Mouse (Mus musculus) liver, embryonic 16.5 days (tissue): ENCODE measurements at regions not wholly inside any gene's neighbourhood (a gene's known extent, or its start where the extent isn't known, plus 50 kb on each side); places are given as distances from the start of the nearest gene placed in this dataset.

Experiments
- ATAC-seq: fragments of 200-750 bp; cut with Nextera tagmentation; 2 replicates; pipeline ENCODE4 v1.8.0; 2017; ENCODE audit warnings: low read depth, mild to moderate bottlenecking, moderate number of reproducible peaks, moderate library complexity
- H3K27ac ChIP-seq: fragments of 300-500 bp; sonication (generic); 2 replicates; pipeline ENCODE4 v1.5.1; 2014; ENCODE audit warnings: mild to moderate bottlenecking, low read length
- H3K27me3 ChIP-seq: fragments of 300-500 bp; sonication (generic); 2 replicates; pipeline ENCODE4 v1.6.1; 2014; ENCODE audit warnings: low read depth, low read length, mixed read lengths; ENCODE audit not compliant: control insufficient read depth, insufficient read depth
- H3K36me3 ChIP-seq: fragments of 300-500 bp; sonication (generic); 2 replicates; pipeline ENCODE4 v1.6.1; 2014; ENCODE audit warnings: mild to moderate bottlenecking; ENCODE audit not compliant: control insufficient read depth, insufficient read depth
- H3K4me1 ChIP-seq: fragments of 300-500 bp; sonication (generic); 2 replicates; pipeline ENCODE4 v1.6.1; 2014; ENCODE audit warnings: low read depth, low read length, mixed read lengths; ENCODE audit not compliant: control insufficient read depth
- H3K4me2 ChIP-seq: fragments of 300-500 bp; sonication (generic); 2 replicates; pipeline ENCODE4 v1.6.1; 2014; ENCODE audit warnings: low read depth, low read length, mixed read lengths
- H3K4me3 ChIP-seq: fragments of 300-500 bp; sonication (generic); 2 replicates; pipeline ENCODE4 v1.5.1; 2014; ENCODE audit warnings: low read depth, mild to moderate bottlenecking, low read length
- H3K9ac ChIP-seq: fragments of 300-500 bp; sonication (generic); 2 replicates; pipeline ENCODE4 v1.6.1; 2014; ENCODE audit warnings: low read depth, low read length
- H3K9me3 ChIP-seq: fragments of 300-500 bp; sonication (generic); replicated peaks from 2 replicates; pipeline ENCODE4 v1.6.1; 2016; ENCODE audit warnings: low read length; ENCODE audit not compliant: control insufficient read depth
- WGBS: fragments of 180-500 bp; shearing (Covaris S2); extraction: QIAGEN DNeasy Blood & Tissue Kit; methylation state at CpG from one replicate; pipeline ENCODE4 v1.1.7; 2014; ENCODE audit not compliant: insufficient replicate concordance; 5-methylcytosine and 5-hydroxymethylcytosine counted together

- Histone ChIP-seq H3K9ac (no peak overlapping the region), H3K4me1 (peaks cover 6% of the 10 kb centered on the region; the same call in 1 of the 2 replicates), H3K4me2 (peak overlapping the region; percentile 49), H3K4me3 (peak overlapping the region; percentile 33), H3K27ac (no peak overlapping the region), H3K9me3 (no peaks in the 10 kb centered on the region), H3K36me3 (no peaks in the 10 kb centered on the region), H3K27me3 (peaks cover 26% of the 10 kb centered on the region)
- WGBS: 18% methylated on average over 3 of the region's 3 CpGs
- no peak for ATAC-seq
Measured at GRCm38 (mm10) chr2:71630143-71630463, 83.5 kb upstream of the Dlx2 start.

- H3K36me3 ChIP-seq: no peaks in the 10 kb centered on the region
- peaks cover 19% of the 10 kb centered on the region for H3K27me3 ChIP-seq
- no peaks in the 10 kb centered on the region for H3K9me3 ChIP-seq
- no peak overlapping the region for H3K4me2 ChIP-seq
- ATAC-seq: no peak
- H3K4me3 ChIP-seq: no peak overlapping the region
- 60% methylated on average over 6 of the region's 6 CpGs for WGBS
- peaks cover 3% of the 10 kb centered on the region; the same call in 1 of the 2 replicates for H3K4me1 ChIP-seq
- H3K27ac ChIP-seq: no peak overlapping the region
- no peak overlapping the region for H3K9ac ChIP-seq
Measured at GRCm38 (mm10) chr2:71633471-71633870, 86.9 kb upstream of the Dlx2 start.

GRCm38 (mm10) chr2:71634471-71634870, 87.9 kb upstream of the Dlx2 start:
- no peak for ATAC-seq
- WGBS: 50% methylated on average over 3 of the region's 3 CpGs
- peaks cover 10% of the 10 kb centered on the region for H3K27me3 ChIP-seq
- peaks cover 3% of the 10 kb centered on the region; the same call in 1 of the 2 replicates for H3K4me1 ChIP-seq
- no peak overlapping the region for H3K27ac ChIP-seq
- no peak overlapping the region for H3K9ac ChIP-seq
- no peak overlapping the region for H3K4me2 ChIP-seq
- no peak overlapping the region for H3K4me3 ChIP-seq
- no peaks in the 10 kb centered on the region for H3K36me3 ChIP-seq
- H3K9me3 ChIP-seq: no peaks in the 10 kb centered on the region

GRCm38 (mm10) chr2:71636134-71636533, 89.6 kb upstream of the Dlx2 start:
- ATAC-seq: no peak
- Histone ChIP-seq H3K4me1 (no peaks in the 10 kb centered on the region), H3K27me3 (no peaks in the 10 kb centered on the region), H3K27ac (no peak overlapping the region), H3K36me3 (no peaks in the 10 kb centered on the region), H3K4me2 (no peak overlapping the region), H3K9me3 (no peaks in the 10 kb centered on the region), H3K9ac (no peak overlapping the region), H3K4me3 (no peak overlapping the region)
- 68% methylated on average over 4 of the region's 4 CpGs for WGBS

- H3K4me3 ChIP-seq: no peak overlapping the region
- no peak overlapping the region for H3K27ac ChIP-seq
- no peaks in the 10 kb centered on the region for H3K36me3 ChIP-seq
- ATAC-seq: no peak
- no peaks in the 10 kb centered on the region for H3K4me1 ChIP-seq
- H3K27me3 ChIP-seq: no peaks in the 10 kb centered on the region
- WGBS: 58% methylated on average over 4 of the region's 4 CpGs
- H3K4me2 ChIP-seq: no peak overlapping the region
- no peak overlapping the region for H3K9ac ChIP-seq
- H3K9me3 ChIP-seq: no peaks in the 10 kb centered on the region
Measured at GRCm38 (mm10) chr2:71636590-71636989, 90.0 kb upstream of the Dlx2 start.

- no peak overlapping the region for H3K4me2 ChIP-seq
- H3K4me1 ChIP-seq: no peaks in the 10 kb centered on the region
- ATAC-seq: no peak
- no peaks in the 10 kb centered on the region for H3K9me3 ChIP-seq
- H3K27me3 ChIP-seq: no peaks in the 10 kb centered on the region
- no peaks in the 10 kb centered on the region for H3K36me3 ChIP-seq
- H3K4me3 ChIP-seq: no peak overlapping the region
- WGBS: 77% methylated on average over 5 of the region's 5 CpGs
- H3K27ac ChIP-seq: no peak overlapping the region
- no peak overlapping the region for H3K9ac ChIP-seq
Measured at GRCm38 (mm10) chr2:71640251-71640650, 93.7 kb upstream of the Dlx2 start.

- ATAC-seq: peak; percentile 47; the same call in 1 of the 2 replicates
- H3K4me2 ChIP-seq: no peak overlapping the region
Measured at GRCm38 (mm10) chr2:71644038-71644470, 97.5 kb upstream of the Dlx2 start.

GRCm38 (mm10) chr2:71647914-71648497, 97.4 kb upstream of the Itga6 start:
- Histone ChIP-seq H3K9ac (no peak overlapping the region), H3K27ac (no peak overlapping the region), H3K4me1 (no peaks in the 10 kb centered on the region), H3K36me3 (no peaks in the 10 kb centered on the region), H3K4me3 (no peak overlapping the region), H3K4me2 (no peak overlapping the region), H3K9me3 (no peaks in the 10 kb centered on the region), H3K27me3 (no peaks in the 10 kb centered on the region)
- WGBS: 67% methylated on average over 14 of the region's 14 CpGs
- no peak for ATAC-seq

More at GRCm38 (mm10) chr2:71644038-71644470, 97.5 kb upstream of the Dlx2 start:
- H3K27ac ChIP-seq: no peak overlapping the region
- 17% methylated on average over 6 of the region's 6 CpGs for WGBS
- H3K4me1 ChIP-seq: no peaks in the 10 kb centered on the region
- H3K9me3 ChIP-seq: no peaks in the 10 kb centered on the region
- H3K27me3 ChIP-seq: no peaks in the 10 kb centered on the region
- H3K9ac ChIP-seq: no peak overlapping the region
- H3K4me3 ChIP-seq: no peak overlapping the region
- H3K36me3 ChIP-seq: no peaks in the 10 kb centered on the region

GRCm38 (mm10) chr2:71651662-71652061, 93.8 kb upstream of the Itga6 start:
- Histone ChIP-seq H3K9ac (no peak overlapping the region), H3K4me3 (no peak overlapping the region), H3K27me3 (no peaks in the 10 kb centered on the region), H3K4me2 (no peak overlapping the region), H3K36me3 (no peaks in the 10 kb centered on the region), H3K9me3 (no peaks in the 10 kb centered on the region), H3K4me1 (peaks cover 11% of the 10 kb centered on the region), H3K27ac (no peak overlapping the region)
- ATAC-seq: no peak
- WGBS: 60% methylated on average over 2 of the region's 2 CpGs
